Mouse (Mus musculus): ENCODE data around the gene Gm11077. TPM values are rescaled to one million over a fixed set of nuclear protein-coding genes. Genes with fewer than 3 reads are reported as not detected.

Gm11077 gene
- not detected for total RNA-seq (2021)
- long read RNA-seq, experiment 1 = 0 reads
- long read RNA-seq, experiment 2 = 0 reads

GRCm38 (mm10) chr6:140729272-140729671, at the start of gene Gm11077:
Gene Gm11077, plus strand, starts transcription at chr6:140729284.
- no peak for DNase-seq

GRCm38 (mm10) chr6:140680713-140681112, 48.4 kb upstream of the Gm11077 start:
- DNase-seq = no peak

DNA sequence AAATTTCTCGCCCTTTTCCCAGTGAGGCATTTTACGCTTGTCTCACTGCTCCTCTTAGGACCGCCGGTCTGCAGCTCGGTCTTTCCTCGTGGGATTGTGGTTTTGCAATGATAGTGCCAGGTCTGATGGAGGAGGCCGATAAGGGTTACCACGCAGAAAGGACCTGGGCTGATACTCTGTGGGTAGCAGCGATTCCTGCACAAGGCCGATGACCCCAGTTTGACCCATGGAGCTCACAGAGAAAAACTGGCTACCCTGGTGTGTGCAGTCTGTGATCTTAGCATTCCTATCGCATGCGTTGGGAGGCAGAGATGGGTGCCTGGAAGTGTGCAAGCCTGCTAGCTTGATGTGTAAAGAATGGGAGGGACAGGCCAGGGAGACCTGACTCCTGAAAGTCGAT, 46.3 kb upstream of the Gm11077 start:
- DNase-seq = peak in 1 of 2 experiments; percentile 8

DNA sequence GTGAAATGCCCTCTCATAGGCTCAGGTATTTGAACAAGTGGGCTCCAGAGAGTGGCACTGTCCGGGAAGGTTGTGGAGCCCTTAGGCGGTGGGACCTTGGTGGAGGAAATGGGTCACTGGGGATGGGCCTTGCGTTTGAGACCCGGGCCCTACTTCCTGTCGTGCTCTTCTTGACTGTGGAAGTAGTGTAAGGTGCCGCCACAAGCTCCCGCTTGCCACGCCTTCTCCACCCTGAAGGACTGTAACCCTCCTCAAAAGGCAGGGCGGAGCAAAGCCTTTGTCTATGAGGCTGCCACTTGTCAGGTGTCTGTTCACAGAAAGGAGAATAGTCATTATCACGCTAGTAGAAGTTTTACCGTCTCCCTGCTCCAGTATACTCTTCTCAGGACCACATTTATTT, 44.7 kb upstream of the Gm11077 start:
- DNase-seq = no peak

- DNase-seq = no peak
These were observed 39.3 kb upstream of the Gm11077 start for GRCm38 (mm10) chr6:140689617-140690404.

GRCm38 (mm10) chr6:140692160-140692559, 36.9 kb upstream of the Gm11077 start:
- no peak for DNase-seq

- DNase-seq = no peak
These were observed 32.7 kb upstream of the Gm11077 start for GRCm38 (mm10) chr6:140696192-140696879.

DNA sequence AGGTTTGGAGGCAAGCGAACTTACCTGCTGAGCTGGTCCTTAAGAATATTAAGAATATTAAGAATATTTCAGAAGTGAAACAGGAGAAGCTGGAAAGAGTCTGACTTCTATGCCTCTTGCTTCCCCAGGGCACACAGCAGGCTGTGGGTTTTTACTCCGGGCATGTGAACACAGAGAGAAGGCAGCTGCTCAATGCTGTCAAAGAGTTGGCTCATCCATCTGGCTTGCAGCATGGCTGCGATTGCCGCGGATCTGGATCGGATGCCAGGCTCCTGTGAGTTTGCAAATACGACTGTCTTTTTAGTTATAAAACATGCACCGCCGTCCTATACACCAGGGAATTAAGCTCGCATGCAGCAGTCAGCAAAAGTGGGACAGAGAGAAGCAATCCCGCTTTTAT, 31.1 kb upstream of the Gm11077 start:
- DNase-seq = peak in 1 of 2 experiments; percentile 35

DNA sequence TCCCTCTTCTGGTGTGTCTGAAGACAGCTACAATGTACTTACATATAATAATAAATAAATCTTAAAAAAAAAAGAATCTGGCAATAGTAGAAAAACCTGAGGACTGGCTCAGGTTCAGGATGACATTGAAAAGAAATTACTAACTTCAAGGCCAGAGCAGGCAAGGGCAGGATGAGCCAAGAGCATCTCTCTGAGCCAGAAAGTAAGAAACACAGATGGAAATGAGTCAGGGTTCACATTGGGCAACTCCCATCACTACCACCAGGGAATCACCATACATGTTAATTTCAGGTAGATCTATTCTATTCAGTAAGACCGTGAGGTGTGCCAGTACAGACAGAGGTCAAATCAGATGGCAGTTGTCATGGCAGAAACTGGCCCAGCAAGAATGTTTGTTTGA, 30.5 kb upstream of the Gm11077 start:
- DNase-seq = peak in 1 of 2 experiments; percentile 29

- no peak for DNase-seq
These were observed 27.8 kb upstream of the Gm11077 start for GRCm38 (mm10) chr6:140701259-140701658.

DNA sequence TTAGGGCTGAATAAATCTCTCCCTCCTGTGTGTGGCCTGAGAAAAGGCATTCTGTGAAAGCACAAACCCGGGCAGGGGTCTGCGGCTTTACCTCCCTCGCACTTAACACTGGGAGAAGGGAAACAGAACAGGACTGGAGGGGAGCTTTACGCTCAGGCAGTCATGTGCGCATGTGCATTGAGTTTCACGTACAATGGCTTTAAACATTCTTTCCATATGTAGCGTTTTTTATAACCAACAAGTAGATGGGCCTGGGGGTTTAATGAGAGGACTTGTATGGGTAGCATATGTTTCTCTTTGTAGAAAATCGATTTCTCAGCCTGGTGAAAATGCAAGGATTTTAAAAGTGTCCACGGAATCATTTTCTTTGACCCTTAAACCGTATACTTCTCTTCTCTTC, 24.0 kb upstream of the Gm11077 start:
- no peak for DNase-seq

GRCm38 (mm10) chr6:140706056-140706455, 23.0 kb upstream of the Gm11077 start:
- DNase-seq = no peak

DNA sequence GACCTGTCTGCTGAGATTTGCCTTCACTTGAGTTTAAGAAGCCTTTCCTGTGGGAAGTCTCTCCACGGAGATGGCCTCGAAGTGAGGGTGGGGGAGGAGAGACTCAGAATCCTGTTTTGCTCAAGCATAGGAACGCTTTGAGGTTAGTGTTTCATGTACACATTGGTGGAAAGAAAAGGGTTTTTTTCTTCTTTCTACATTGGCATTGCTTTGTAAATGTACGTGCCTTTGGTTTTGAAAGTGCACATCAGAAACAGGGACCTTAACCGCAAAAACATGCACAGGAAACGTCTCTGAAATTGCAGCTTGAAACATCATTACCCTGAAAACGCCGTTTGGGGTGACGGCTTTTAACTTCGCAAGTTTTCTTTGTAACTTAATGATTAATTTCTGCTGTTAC, 21.0 kb upstream of the Gm11077 start:
- no peak for DNase-seq

- no peak for DNase-seq
These were observed 19.5 kb upstream of the Gm11077 start for GRCm38 (mm10) chr6:140709415-140710107.

- DNase-seq = peak; percentile 57 to 73
These were observed 16.3 kb upstream of the Gm11077 start for GRCm38 (mm10) chr6:140712754-140713153.

DNA sequence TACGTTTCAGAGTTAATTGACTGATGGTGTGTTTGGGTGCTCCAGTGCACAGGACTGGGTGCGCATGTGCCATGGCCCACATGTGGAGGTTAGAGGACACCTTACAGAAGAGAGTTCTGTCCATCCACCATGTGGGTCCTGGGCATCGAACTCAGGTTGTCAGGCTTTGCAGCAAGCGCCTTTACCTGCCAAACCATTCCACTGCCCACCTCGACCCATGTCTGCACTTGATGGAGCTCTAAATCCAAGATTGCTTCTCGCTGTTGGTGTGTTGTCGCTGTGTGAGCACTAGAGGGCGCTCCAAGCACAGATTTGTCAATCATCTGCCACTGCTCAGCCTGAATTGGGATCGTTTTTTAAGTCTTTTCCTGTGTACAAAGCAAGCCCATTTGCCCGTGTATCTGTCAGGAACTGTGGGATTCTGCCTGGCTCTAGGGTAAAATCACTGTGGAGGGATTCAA, 14.1 kb upstream of the Gm11077 start:
- DNase-seq = peak; percentile 70 to 81

DNA sequence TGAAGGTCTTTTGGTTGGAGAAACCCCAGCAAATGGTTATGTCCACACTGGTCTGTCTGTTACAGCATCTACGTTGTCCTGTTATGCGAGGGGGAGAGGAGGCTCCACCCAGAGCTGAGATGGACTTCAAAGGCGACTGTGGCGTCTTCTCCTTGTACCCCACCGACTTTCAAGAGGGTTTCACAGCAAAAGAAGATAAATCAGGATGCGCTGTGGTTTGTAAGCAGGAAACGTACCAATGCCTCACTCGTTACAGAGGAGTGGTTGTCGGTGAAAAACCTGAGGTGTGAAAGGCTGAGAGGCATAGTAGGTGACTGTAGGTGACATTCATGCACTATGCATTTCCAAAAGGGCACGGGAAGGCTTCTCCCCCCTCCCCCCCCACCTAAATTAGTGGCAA, 7.0 kb upstream of the Gm11077 start:
- DNase-seq = no peak

- no peak for DNase-seq
These were observed 1.8 kb downstream of the Gm11077 start for GRCm38 (mm10) chr6:140730669-140731401.

GRCm38 (mm10) chr6:140731402-140731730, 2.3 kb downstream of the Gm11077 start:
- DNase-seq = no peak

DNA sequence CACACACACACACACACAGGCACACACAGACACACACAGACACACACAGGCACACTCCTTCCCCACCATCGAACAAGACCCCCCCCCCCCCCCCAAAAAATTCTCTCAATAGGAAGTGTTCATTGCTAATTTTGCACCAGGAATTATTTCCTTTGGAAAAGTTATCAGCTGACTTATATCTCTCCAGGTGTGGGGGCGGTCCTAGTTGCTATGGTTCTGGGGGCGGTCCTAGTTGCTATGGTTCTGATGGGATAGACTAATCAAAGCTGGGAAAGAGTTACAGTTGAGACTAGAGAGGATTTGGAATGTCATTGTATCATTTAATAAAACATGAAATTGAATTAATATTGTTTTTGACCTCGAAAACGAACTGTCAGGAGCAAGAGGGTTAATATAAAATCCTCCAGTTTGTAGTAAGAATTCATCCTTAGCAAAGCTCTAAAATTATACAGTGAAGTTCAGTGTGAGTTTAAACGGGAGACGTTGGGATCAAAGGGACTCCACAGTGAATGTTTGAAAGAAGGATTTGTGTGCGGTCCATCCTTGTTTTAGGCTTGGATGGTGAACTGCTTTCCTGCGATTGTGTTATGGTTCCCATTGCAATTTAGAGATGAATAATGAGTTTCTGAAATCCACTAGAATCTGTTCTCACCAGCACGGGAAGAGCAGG, 4.0 kb downstream of the Gm11077 start:
- DNase-seq = no peak

DNA sequence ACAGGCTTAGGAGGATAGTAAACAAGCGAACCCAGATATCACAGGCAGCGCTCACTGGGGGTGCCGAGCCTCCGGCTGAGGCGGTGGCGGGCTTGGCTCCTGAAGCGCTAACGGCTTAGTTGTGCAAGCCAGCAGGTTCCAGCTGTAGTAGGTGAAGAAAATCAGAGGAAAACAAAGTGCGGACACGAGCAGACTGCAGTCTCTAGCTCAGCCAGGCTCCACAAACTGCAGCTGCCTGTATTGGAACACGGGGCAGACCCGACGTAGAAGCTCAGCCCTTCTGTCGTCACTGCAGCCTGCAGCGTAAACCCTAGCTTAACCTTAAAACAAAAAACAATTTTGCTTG, 4.5 kb downstream of the Gm11077 start:
- peak; percentile 10 to 21 for DNase-seq

- DNase-seq = peak in 1 of 2 experiments; percentile 8
These were observed 16.5 kb downstream of the Gm11077 start for GRCm38 (mm10) chr6:140745586-140745985.

Data from adrenal gland, postnatal 36 days (tissue).